Mouse (Mus musculus): ENCODE measurements at regions not wholly inside any gene's neighbourhood (a gene's known extent, or its start where the extent isn't known, plus 50 kb on each side); places are given as distances from the start of the nearest gene placed in this dataset.

GRCm38 (mm10) chr2:59420496-59420895 lies 64.0 kb upstream of the Dapl1 start:
- TF ChIP-seq CTCF (IDR thresholded peaks at IDR 0.05; ENCODE audit: borderline replicate concordance, insufficient read depth, low read depth, low read length) = no peak
- TF ChIP-seq POLR2A (IDR thresholded peaks at IDR 0.05; ENCODE audit: borderline replicate concordance, insufficient read depth, low read length) = no peak

All from cerebellum, adult 2 months (tissue).